Mouse (Mus musculus) C2C12 (cell line): ENCODE data around the gene Cxcl17. TPM values are rescaled to one million over a fixed set of nuclear protein-coding genes. Genes with fewer than 3 reads are reported as not detected.

ENCODE experiments used
- H3K27me3 ChIP-seq: one replicate; pipeline ENCODE4 v1.6.1; 2011; ENCODE audit not compliant: control insufficient read depth, insufficient read depth, insufficient read length
- H3K36me3 ChIP-seq: one replicate; pipeline ENCODE4 v1.6.1; 2011; ENCODE audit not compliant: control insufficient read depth, insufficient read depth
- H3K4me3 ChIP-seq: one replicate; pipeline ENCODE4 v1.5.1; 2011; ENCODE audit warnings: mild to moderate bottlenecking, control low read depth; ENCODE audit not compliant: poor library complexity, insufficient read depth, severe bottlenecking
- H3K79me2 ChIP-seq: one replicate; pipeline ENCODE4 v1.6.1; 2011; ENCODE audit not compliant: control insufficient read depth, insufficient read depth
- H3K79me3 ChIP-seq: one replicate; pipeline ENCODE4 v1.6.1; 2011; ENCODE audit warnings: low read depth, control low read depth
- H3ac ChIP-seq: one replicate; pipeline ENCODE3; 2011; ENCODE audit warnings: low read depth; ENCODE audit not compliant: control insufficient read depth, insufficient read length
- CEBPB ChIP-seq: IDR thresholded peaks from one replicate; pipeline ENCODE4 v1.6.1; 2011; ENCODE audit warnings: low read depth, mild to moderate bottlenecking, control low read depth, moderate library complexity
- CTCF ChIP-seq: IDR thresholded peaks from one replicate; pipeline ENCODE4 v1.5.1; 2011; ENCODE audit not compliant: control insufficient read depth, insufficient read depth, insufficient read length
- FOSL1 ChIP-seq: IDR thresholded peaks from one replicate; pipeline ENCODE4 v1.8.0; 2011; ENCODE audit warnings: mild to moderate bottlenecking, low read length; ENCODE audit not compliant: poor library complexity, insufficient read depth, severe bottlenecking
- MAX ChIP-seq: IDR thresholded peaks from one replicate; pipeline ENCODE4 v1.6.1; 2011; ENCODE audit warnings: mild to moderate bottlenecking, control low read depth
- MYOD1 ChIP-seq: IDR thresholded peaks from one replicate; pipeline ENCODE4 v1.6.1; 2011; ENCODE audit warnings: low read depth; ENCODE audit not compliant: control insufficient read depth, insufficient read length
- MYOG ChIP-seq: IDR thresholded peaks from one replicate; pipeline ENCODE4 v1.6.1; 2011; ENCODE audit not compliant: control insufficient read depth, insufficient read length; ENCODE audit errors: extremely low read depth
- USF1 ChIP-seq: IDR thresholded peaks from one replicate; pipeline ENCODE4 v1.6.1; 2011; ENCODE audit warnings: low read depth, mild to moderate bottlenecking, control low read depth, moderate library complexity
- polyA plus RNA-seq: library from polyadenylated mRNA; unstranded; fragments of >200 nt; fragmentation: generic; extraction: Trizol; gene quantifications from one replicate; pipeline ENCODE4 v1.2.1, GENCODE M21; 2012; ENCODE audit warnings: missing spikeins

Cxcl17 gene
- polyA plus RNA-seq, 1 experiment, result not detected

- Histone ChIP-seq H3K36me3 (no peaks in the 10 kb centered on the region), H3K79me3 (no peaks in the 10 kb centered on the region), H3ac (no peak overlapping the region), H3K79me2 (no peaks in the 10 kb centered on the region), H3K4me3 (no peak overlapping the region), H3K27me3 (no peaks in the 10 kb centered on the region)
- TF ChIP-seq CTCF (no peak), MYOG (no peak), USF1 (no peak)
These were observed 19.8 kb downstream of the Cxcl17 start for GRCm38 (mm10) chr7:25392851-25393250.

GRCm38 (mm10) chr7:25391856-25392453 lies 20.7 kb downstream of the Cxcl17 start:
- H3K36me3 ChIP-seq, result no peaks in the 10 kb centered on the region
- TF ChIP-seq MYOG (no peak), MYOD1 (no peak), CEBPB (no peak), MAX (no peak), CTCF (no peak), FOSL1 (no peak), USF1 (no peak)
- no peaks in the 10 kb centered on the region for H3K27me3 ChIP-seq
- no peak overlapping the region for H3ac ChIP-seq
- no peaks in the 10 kb centered on the region for H3K79me2 ChIP-seq
- no peak overlapping the region for H3K4me3 ChIP-seq
- no peaks in the 10 kb centered on the region for H3K79me3 ChIP-seq

- Histone ChIP-seq H3K4me3 (no peak overlapping the region), H3K79me2 (no peaks in the 10 kb centered on the region), H3K36me3 (peaks cover under 1% of the 10 kb centered on the region), H3ac (no peak overlapping the region), H3K27me3 (no peaks in the 10 kb centered on the region), H3K79me3 (no peaks in the 10 kb centered on the region)
- no peak for TF ChIP-seq MYOG
- no peak for TF ChIP-seq MAX
- no peak for TF ChIP-seq CEBPB
- no peak for TF ChIP-seq USF1
- no peak for TF ChIP-seq FOSL1
- no peak for TF ChIP-seq MYOD1
- no peak for TF ChIP-seq CTCF
These were observed 21.7 kb downstream of the Cxcl17 start for GRCm38 (mm10) chr7:25390986-25391385.

- Histone ChIP-seq H3K4me3 (no peak overlapping the region), H3K36me3 (peaks cover 5% of the 10 kb centered on the region), H3K79me2 (no peaks in the 10 kb centered on the region), H3K79me3 (no peaks in the 10 kb centered on the region), H3ac (no peak overlapping the region), H3K27me3 (no peaks in the 10 kb centered on the region)
- TF ChIP-seq CTCF (no peak), MYOG (no peak), MYOD1 (no peak), CEBPB (no peak), MAX (no peak), USF1 (no peak), FOSL1 (no peak)
These were observed 22.5 kb downstream of the Cxcl17 start for GRCm38 (mm10) chr7:25390054-25390770.

- no peaks in the 10 kb centered on the region for H3K79me3 ChIP-seq
- no peaks in the 10 kb centered on the region for H3K79me2 ChIP-seq
- H3ac ChIP-seq, result no peak overlapping the region
- no peak overlapping the region for H3K4me3 ChIP-seq
- H3K36me3 ChIP-seq, result peaks cover 5% of the 10 kb centered on the region
- TF ChIP-seq MYOD1 (no peak), USF1 (no peak), FOSL1 (no peak), MAX (no peak), MYOG (no peak), CTCF (no peak), CEBPB (no peak)
- no peaks in the 10 kb centered on the region for H3K27me3 ChIP-seq
These were observed 23.8 kb downstream of the Cxcl17 start for GRCm38 (mm10) chr7:25388916-25389315.
